Mouse (Mus musculus) layer of hippocampus, adult 11-12 months (tissue): ENCODE measurements around the gene Apoc3.
A peak's percentile ranks its signal among the peaks of the same experiment; 100 is the strongest.

Experiments used
- DNase-seq: peaks from one replicate; pipeline ENCODE4 v3.0.0; 2022; ENCODE audit warnings: low spot score

The Apoc3 gene

GRCm38 (mm10) chr9:46235596-46235648 lies at the start of gene Apoc3:
TSS of gene Apoc3 (minus strand) at chr9:46235636.
- no peak for DNase-seq

GRCm38 (mm10) chr9:46282631-46283436 lies 47.4 kb upstream of the Apoc3 start, which contains the start of gene Bud13:
TSS of gene Bud13 (plus strand) at chr9:46283008.
- peak; percentile 91 for DNase-seq

- no peak for DNase-seq
Observed at GRCm38 (mm10) chr9:46274494-46274893, 39.1 kb upstream of the Apoc3 start.

- peak; percentile 89 for DNase-seq
Observed at GRCm38 (mm10) chr9:46272677-46273454, 37.4 kb upstream of the Apoc3 start, which contains the start of gene Zpr1. TSS of gene Zpr1 (plus strand) at chr9:46273064.

- DNase-seq, result no peak
Observed at GRCm38 (mm10) chr9:46272070-46272469, 36.6 kb upstream of the Apoc3 start.

GRCm38 (mm10) chr9:46270782-46271181 lies 35.3 kb upstream of the Apoc3 start:
- DNase-seq, result no peak

- DNase-seq, result no peak
Observed at GRCm38 (mm10) chr9:46269125-46269524, 33.7 kb upstream of the Apoc3 start.

- DNase-seq, result no peak
Observed at GRCm38 (mm10) chr9:46268343-46268873, 33.0 kb upstream of the Apoc3 start, which contains the start of gene Apoa5. TSS of gene Apoa5 (plus strand) at chr9:46268633.

GRCm38 (mm10) chr9:46261131-46261530 lies 25.7 kb upstream of the Apoc3 start:
- no peak for DNase-seq

- no peak for DNase-seq
Observed at GRCm38 (mm10) chr9:46259111-46259510, 23.7 kb upstream of the Apoc3 start.

GRCm38 (mm10) chr9:46257546-46257945 lies 22.1 kb upstream of the Apoc3 start:
- no peak for DNase-seq

GRCm38 (mm10) chr9:46256658-46257385 lies 21.4 kb upstream of the Apoc3 start:
- no peak for DNase-seq

GRCm38 (mm10) chr9:46256177-46256576 lies 20.7 kb upstream of the Apoc3 start:
- no peak for DNase-seq

- peak; percentile 77 for DNase-seq
Observed at GRCm38 (mm10) chr9:46246752-46247324, 11.4 kb upstream of the Apoc3 start.

GRCm38 (mm10) chr9:46243584-46243983 lies 8.1 kb upstream of the Apoc3 start:
- no peak for DNase-seq

GRCm38 (mm10) chr9:46243122-46243521 lies 7.7 kb upstream of the Apoc3 start:
- no peak for DNase-seq

GRCm38 (mm10) chr9:46241818-46242217 lies 6.4 kb upstream of the Apoc3 start:
- DNase-seq, result no peak

GRCm38 (mm10) chr9:46240526-46241153 lies 5.2 kb upstream of the Apoc3 start, which contains the start of gene Apoa4:
TSS of gene Apoa4 (plus strand) at chr9:46240696.
- DNase-seq, result no peak

GRCm38 (mm10) chr9:46238850-46239249 lies 3.4 kb upstream of the Apoc3 start:
- no peak for DNase-seq

GRCm38 (mm10) chr9:46235649-46236048 lies 213 bp upstream of the Apoc3 start:
- no peak for DNase-seq

GRCm38 (mm10) chr9:46235196-46235595 lies 240 bp downstream of the Apoc3 start:
- DNase-seq, result no peak

- DNase-seq, result no peak
Observed at GRCm38 (mm10) chr9:46230450-46230975, 4.9 kb downstream of the Apoc3 start.
